Mouse (Mus musculus): Measurements from ENCODE around the gene Dnaaf3.
"Not testable (repeated sequence)": the region's sequence is repeated elsewhere in the genome, so short reads cannot be mapped to it uniquely, and the experiment has no call there.

Dnaaf3 gene

DNA sequence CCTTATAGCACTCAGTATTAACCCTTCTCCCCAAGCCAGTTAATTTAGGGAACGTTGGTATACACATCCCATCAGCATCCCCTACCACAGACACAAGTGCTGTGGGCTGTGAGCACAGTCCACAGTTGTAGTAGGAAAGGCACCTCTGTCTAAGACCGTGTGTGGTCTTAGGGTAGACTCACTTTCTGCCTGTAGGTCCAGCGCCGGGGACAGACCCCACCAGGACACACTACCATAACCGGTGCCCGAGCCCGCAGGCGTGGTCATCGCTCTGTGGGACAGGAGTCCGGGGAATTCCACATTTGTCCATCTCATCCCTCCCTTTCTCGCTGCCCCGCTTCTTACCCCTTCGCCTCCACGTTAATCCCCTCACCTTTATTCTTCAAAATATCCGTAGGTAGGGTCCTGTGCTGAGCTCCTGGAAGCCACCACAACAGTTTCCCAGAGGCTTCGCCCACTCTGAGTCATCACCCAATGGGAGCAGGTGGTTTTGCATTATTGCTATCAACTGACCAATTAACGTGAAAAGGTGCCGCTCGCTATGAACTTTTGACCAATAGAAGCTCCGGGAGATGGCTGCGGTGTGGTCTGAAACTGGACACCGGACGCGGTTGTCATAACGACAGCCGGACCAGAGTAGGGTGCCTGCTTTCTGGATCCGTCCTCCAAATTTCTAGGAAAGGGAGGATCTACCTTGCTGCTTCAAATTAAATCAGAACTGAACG lies at the start of gene Dnaaf3:
TSS of gene Dnaaf3 (minus strand) at position 449 of the 725 bp plus-strand sequence.
- DNase-seq (ENCODE audit: low read depth in 2 of 2, low spot score in 2 of 2): no peak

DNA sequence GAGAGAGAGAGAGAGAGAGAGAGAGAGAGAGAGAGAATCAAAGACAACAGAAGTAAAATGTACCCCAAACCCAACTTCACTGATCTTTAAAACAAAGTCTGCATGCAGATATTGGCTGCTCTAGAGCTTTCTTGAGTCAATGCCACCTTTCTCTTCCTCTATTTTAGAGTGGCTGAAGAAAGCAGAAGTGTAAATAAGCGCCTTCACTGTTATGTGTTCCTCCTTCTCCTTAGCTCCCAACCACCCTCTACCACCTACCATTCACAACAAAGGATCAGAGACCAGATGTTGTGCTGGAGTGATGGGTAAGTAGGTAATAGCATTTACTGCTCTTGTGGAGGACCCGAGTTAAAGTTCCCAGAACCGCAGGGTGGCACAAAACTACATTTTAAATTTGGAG lies 49.2 kb upstream of the Dnaaf3 start:
- not testable (repeated sequence) for DNase-seq (ENCODE audit: low read depth in 2 of 2, low spot score in 2 of 2)

DNA sequence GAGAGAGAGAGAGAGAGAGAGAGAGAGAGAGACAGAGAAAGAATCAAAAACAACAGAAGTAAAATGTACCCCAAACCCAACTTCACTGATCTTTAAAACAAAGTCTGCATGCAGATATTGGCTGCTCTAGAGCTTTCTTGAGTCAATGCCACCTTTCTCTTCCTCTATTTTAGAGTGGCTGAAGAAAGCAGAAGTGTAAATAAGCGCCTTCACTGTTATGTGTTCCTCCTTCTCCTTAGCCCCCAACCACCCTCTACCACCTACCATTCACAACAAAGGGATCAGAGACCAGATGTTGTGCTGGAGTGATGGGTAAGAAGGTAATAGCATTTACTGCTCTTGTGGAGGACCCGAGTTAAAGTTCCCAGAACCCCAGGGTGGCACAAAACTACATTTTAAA lies 40.1 kb upstream of the Dnaaf3 start:
- not testable (repeated sequence) for DNase-seq (ENCODE audit: low read depth in 2 of 2, low spot score in 2 of 2)

DNA sequence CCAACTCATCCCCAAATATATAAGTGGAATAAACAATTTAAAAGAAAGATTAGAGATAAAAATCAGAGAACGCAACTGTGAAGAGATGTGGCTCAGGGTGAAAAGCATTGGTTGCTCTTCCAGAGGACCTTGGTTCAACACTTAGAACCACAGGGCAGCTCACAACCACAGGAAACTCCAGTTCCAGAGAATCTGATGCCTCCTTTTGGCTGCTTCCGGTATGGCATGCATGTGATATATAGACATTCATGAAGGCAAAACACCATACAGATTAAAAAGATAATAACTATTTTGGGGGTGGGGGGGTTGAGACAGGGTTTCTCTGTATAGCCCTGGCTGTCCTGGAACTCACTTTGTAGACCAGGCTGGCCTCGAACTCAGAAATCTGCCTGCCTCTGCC lies 30.4 kb upstream of the Dnaaf3 start:
- DNase-seq (ENCODE audit: low read depth in 2 of 2, low spot score in 2 of 2): no peak

DNA sequence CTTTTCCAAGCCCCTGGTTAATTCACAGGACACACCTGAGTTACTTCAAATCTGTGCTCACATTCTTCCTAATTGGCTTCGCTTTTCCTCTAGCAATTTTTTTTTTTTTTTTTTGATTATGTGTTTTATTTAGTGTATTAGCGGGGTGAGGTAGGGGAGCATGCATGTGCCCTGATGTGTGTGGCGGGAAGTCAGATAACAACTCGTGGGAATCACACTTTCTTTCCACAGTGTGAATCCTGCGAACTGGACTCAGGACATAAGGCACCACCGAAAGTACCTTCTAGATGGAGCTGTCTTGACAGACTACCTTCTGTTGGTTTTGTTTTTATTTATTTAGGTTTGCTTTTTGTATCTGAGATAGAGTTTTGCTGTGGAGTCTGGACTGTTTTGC lies 24.9 kb upstream of the Dnaaf3 start:
- DNase-seq (ENCODE audit: low read depth in 2 of 2, low spot score in 2 of 2): no peak

DNA sequence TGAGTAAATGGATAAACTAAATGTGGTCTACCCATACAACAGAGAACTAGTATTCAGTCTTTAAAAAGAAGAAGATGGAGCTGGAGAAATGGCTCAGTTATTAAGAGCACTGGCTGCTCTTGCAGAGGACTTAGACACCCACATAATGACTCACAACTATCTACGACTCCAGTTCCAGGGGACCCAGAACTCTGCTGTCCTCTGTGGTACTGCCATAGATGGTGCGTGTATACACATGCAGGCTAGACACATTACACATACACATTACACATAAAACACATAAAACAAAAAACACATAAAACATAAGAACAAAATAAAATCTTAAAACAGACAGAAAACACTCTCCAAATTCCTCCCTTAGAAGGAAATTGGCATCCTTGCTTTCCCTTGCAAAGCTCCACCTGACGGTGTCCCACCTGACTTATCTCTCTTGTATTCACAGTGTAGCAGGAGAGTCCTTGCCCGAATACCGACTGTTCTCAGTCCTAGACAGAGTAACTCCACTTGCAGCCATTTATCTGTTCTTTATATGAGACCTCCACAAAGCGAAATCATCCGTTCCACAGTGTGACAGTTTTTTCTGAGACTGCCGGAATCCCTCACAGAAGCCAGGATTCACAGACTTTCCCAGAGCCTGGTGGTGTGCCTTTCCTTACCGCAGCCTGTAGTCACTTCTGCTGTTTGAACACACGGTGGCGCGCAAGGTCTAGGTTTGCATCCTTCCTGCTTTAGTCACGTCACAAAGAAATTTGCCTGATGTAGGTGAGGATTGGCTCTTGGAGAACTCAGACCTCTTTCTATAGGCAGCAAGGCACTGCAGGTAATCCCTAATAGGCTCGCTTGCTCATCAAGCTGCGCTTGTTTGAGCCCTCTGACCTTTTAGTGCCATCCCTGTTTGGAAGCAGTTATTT lies 24.3 kb upstream of the Dnaaf3 start:
- peak; percentile 66 to 74 for DNase-seq (ENCODE audit: low read depth in 2 of 2, low spot score in 2 of 2)

DNA sequence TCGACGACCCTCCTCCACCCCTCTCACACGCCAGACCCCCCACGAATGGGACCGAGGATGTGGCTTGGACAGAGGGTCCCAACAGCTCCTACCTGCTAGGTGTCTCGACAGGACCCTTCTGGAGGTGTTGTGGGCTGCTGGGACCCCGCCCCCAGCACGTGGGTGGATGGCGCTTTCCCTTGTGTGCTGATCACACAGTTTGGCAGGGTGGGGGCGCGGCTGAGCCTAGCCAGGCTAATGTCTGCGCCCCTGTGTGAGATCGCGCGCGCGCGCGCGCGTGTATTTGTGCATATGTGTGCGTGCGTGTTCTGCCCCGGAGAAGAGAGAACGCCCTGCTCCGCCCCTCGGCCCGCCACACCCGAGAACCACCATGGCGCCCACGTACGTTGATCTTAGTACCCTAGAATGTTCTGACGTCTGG lies 15.0 kb upstream of the Dnaaf3 start, which contains the start of gene Syt5:
TSS of gene Syt5 (minus strand) at position 321 of the 421 bp plus-strand sequence.
- peak in 1 of 2 experiments; percentile 7 for DNase-seq (ENCODE audit: low read depth in 2 of 2, low spot score in 2 of 2)

DNA sequence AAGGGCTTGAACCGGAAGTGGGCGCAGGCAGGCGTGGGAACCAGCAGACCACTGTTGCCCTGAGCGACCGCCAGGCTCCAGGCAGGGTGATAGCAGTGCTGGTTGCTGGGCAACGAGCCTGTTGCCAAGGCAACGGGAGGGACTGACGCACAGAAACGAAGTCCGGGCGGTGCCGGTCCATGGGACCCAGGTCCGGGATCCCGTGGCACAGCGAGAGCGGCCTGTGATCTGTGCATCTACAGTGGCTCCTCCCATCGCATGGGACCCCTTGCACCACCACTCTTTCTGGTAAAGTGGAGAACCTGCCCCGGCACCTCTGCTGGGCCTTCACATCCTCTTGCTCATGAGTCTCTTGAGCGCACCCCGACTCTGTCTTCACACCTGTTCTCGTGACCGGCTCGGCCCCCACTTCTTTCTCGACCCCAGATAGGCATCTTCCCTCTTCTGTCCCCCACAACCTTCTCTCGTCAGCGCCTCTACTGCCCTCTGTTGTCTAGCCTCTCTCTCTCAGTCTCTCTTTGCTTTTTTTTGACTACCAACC lies 14.4 kb upstream of the Dnaaf3 start:
- DNase-seq (ENCODE audit: low read depth in 2 of 2, low spot score in 2 of 2): no peak

DNA sequence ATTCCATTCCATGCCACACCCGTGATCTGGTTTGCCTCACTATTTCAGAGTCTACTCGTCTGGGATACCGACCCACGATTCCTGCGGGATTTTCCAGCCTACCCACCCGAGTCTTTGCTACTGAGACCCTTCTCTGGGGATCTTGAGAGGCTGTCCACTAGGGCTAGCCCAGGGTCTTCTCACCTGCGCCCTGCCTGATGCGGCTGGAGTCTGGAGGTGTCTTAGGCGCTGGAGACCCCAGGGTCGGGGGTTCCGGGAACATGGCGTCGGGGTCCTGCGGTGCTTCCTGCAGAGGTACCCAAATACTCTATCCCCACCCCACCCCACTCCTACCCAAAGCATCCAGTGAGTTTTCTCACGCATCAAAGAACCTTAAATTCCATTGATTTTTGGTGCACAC lies 13.8 kb upstream of the Dnaaf3 start:
- no peak for DNase-seq (ENCODE audit: low read depth in 2 of 2, low spot score in 2 of 2)

DNA sequence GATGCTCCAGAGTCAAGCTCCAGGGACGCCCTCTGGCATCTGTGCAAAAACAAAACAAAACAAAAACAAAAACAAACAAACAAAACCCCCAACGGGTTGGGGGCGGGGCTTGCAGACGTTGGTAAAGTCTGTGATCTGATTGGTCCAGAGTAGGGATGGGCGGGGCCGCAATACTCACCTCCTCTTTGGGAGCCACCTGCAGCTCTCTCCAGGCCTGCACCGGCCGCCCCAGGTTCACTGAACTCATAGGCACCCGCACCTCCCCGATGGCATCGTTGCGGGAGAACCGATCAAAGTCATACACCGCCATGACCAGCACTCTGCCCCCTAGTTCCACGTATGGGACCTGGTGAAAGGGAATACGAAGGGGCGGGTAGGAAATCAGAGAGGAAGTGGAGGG lies 9.8 kb upstream of the Dnaaf3 start:
- no peak for DNase-seq (ENCODE audit: low read depth in 2 of 2, low spot score in 2 of 2)

DNA sequence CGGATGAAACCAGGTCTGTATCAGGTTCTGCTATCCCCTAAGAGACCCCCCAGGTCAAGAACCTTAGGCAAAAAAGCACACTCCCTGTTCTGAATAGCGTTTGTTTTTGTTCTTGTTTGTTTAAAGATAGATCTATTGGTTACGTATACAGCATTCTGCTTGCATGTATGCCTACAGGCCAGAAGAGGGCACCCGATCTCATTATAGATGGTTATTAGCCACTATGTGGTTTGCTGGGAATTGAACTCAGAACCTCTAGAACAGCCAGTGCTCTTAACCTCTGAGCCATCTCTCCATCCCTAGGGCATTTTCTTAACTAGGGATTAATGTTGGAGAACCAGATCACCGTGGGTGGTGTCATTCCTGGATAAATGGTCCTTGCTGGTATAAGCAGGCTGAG lies 9.1 kb upstream of the Dnaaf3 start:
- no peak for DNase-seq (ENCODE audit: low read depth in 2 of 2, low spot score in 2 of 2)

DNA sequence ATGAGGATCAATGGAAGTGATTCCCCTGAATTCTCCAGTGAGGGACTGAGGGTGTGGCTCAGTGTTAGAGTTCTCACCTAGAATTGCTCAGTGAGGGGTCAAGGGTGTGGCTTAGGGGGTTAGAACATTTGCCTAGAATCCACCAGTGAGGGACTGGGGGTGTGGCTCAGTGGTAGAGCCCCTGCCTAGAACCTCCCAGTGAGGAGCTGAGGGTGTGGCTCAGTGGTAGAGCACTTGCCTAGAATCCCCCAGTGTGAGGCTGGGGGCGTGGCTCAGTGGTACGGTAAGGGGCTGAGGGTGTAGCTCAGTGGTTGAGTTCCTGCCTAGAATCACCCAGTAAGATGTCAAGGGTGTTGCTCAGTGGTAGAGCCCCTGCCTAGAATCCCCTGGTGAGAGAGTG lies 6.8 kb upstream of the Dnaaf3 start:
- no peak for DNase-seq (ENCODE audit: low read depth in 2 of 2, low spot score in 2 of 2)

DNA sequence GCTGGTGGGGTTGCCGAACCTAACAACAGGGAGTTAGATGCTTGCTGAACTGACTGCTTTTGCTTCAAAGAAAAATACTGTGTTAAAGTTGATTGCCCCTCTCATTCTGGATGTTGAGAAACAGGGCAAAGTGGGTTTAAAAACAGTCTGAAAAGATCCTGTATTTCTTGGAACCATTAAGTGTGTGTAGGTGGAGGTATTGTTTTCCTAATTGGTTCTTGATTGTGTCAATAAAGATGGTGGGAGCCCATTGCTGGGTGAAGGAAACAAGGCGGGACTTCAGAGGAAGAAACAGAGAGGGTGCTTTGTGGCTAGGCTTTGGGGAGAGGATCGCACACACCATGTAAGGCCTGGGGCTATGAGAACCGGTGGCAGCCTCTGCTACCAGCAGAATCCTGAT lies 4.9 kb upstream of the Dnaaf3 start:
- DNase-seq (ENCODE audit: low read depth in 2 of 2, low spot score in 2 of 2): no peak

DNA sequence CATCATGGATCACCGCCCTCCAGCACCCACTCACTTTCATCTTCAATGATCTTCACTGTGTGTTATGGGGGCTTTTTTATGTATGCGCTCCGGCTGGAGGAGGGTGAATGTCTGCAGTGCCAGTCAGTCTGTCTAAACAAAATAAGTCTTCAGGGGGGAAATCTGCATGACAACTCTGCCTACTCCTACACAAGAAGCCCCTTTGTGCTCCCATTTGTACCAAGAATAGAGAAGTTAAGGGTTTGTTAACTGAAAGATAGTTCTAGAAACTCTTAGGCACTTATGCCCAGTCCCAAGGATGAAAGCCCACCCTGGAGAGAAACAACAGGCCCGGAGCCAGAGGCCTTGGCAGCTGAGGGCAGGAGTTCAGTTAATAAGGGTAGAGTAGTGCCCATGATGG lies 4.1 kb upstream of the Dnaaf3 start:
- no peak for DNase-seq (ENCODE audit: low read depth in 2 of 2, low spot score in 2 of 2)

DNA sequence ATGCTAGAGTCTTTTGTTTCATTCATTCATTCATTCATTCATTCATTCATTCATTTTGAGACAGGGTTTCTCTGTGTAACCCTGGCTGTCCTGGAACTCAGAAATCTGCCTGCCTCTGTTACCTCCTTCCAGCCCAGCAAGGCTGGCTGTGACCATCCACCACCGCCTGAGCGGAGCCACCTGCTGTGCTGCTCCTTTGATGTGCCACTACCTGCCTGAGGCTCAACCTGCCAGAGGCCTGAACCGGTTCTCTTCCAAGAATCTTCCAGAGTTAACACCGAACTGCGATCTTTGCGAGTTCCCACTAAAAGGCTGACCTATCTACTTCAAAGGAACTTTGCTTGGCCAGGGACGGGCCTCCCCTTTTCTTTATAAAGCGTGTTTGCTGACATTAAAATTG lies 2.1 kb downstream of the Dnaaf3 start:
- not testable (repeated sequence) for DNase-seq (ENCODE audit: low read depth in 2 of 2, low spot score in 2 of 2)

DNA sequence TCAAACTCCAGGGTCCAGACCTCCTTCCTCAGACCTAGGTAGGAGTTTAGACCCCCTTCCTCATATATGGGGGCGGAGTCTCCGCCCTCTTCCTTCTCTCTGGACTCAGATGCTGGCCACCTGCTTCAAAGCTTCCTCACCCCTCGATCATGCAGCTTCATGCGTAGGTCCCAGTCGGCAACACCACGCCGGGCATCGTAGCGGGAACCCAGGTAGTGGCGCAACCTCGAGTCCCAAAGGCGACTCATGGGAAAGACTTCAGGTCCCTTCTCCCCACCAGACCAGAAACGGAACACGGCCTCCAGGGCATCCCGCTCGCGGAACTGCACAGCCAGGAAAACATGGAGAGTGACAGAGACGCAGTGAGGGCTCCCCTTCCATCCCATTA lies 5.0 kb downstream of the Dnaaf3 start:
- no peak for DNase-seq (ENCODE audit: low read depth in 2 of 2, low spot score in 2 of 2)

DNA sequence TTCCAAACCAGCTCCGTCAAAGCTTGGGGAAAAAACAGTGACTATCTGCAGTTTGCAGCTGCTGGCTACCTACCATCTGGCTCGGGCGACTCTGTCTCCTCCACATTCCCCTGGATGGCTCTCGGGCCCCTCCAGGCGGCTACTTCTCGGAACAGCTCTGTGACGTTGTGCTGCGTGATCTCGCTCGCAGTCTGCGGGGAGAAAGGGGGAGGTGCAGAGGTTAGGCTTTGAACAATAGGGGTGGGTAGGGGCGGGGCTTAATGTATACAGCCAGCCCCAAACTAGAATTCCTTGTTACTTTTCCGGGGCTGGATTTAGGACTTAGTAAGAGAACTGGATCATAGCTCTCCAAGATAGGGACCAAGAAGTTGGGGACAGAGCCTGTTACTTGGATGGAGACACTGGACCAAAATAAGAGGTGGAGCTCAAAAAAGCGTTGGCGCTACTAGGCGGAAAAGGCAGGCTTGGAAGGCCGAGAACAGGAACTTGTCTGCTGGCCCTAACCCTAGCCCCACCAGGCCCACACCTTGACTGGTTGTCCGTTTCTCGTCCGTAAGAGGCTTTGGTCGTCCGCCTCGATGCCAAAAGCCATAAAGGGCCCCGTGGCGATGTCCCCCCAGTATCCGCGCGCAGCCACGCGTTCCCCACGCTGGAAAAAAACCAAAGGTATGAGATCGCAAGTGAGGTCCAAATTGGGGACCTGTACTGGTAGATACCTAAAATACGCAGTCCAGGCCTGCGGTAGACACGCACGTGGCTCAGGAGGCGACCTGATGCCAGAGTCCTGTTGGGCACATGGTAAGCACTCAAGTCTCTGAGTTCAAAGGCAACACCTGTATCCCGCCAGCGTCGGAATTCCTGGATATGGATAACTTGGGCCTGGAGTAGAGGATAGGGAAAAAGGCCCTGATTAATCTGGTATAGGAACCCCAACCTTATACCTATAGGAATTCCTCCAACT lies 5.6 kb downstream of the Dnaaf3 start:
- DNase-seq (ENCODE audit: low read depth in 2 of 2, low spot score in 2 of 2): peak; percentile 58 to 65

DNA sequence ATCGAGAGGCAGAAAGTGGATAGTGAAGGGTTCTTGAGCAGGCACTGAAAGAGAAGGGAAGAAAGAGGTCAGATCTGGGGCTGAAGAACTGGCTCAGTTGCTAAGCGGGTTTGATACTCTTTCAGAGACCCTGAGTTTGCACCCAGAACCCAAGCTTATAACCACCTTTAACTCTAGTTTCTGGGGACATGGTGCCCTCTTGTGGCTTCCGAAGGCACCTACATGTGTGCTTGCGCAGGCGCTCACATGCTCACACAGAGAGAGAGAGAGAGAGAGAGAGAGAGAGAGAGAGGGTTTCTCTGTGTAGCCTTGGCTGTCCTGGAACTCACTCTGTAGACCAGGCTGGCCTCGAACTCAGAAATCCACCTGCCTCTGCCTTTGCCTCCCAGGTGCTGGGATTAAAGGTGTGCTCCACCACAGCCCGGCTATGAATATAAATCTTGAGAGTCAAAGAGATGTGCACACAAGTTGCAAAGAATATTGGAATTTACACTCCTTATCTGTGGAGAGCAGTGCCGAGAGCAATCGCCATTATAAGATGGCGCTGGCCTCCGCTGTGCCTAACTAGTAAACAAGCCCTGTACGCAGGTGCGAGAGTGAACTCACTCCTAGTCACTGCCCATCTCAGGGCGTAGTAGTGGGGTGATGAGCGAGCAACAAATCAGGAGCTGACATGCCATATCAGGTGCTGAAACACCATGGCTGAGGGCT lies 7.9 kb downstream of the Dnaaf3 start, which contains the start of gene Tnni3:
TSS of gene Tnni3 (minus strand) at position 18 of the 711 bp plus-strand sequence.
- peak; percentile 29 to 50 for DNase-seq (ENCODE audit: low read depth in 2 of 2, low spot score in 2 of 2)

DNA sequence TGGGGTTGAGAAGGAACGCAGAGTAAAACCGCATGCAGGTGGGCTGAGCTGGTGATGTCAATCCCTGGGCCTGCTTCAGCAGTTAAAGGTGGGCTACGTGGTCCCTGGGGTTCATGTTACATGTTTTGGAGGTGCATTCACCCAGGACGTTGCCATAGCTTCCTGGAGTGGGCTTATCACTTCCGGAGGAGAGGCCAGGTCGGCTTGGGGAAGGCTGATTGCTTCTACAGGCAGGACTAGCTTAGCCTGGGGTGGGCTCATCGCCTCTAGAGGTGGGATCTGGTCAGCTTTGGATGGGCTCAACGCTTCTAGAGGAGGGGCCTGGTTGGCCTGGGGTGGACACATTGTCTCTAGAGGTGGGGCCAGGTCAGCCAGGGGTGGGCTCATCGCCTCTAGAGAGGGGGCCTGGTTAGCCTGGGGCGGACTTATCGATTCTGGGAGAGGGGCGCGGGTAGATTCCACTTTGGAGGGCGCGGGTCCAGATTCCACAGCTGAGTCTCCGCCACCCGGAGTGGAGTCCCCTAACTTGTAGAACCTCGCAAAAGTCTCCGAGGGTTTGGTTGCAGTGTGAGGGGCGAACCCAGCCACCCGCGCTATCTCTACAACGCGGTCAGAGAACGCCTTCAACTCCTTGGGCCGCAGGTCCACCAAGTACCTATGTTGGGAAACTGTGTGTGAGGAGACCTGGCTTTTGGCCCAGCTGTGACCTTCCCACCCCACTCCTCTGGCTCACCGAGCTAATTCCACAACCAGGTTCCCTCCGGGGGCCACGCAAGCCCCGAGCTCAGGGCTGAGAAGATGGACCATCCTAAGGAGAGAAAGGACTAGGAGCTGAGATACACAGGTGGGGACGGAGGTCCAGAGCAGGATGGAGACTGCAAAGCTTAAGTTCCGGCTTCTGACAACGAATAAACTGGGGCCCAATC lies 8.8 kb downstream of the Dnaaf3 start:
- no peak for DNase-seq (ENCODE audit: low read depth in 2 of 2, low spot score in 2 of 2)

Measured in CD8-positive naive resting alpha-beta T cell, adult 2 months (primary cell).